Mouse (Mus musculus): ENCODE results near the gene Hoxc10. TPM values are rescaled to one million over a fixed set of nuclear protein-coding genes. Genes with fewer than 3 reads are reported as not detected.

The Hoxc10 gene
- total RNA-seq (2023): not detected

GRCm38 (mm10) chr15:102966776-102967311, at the start of gene Hoxc10:
Gene Hoxc10 (plus strand): TSS chr15:102966796.

DNA sequence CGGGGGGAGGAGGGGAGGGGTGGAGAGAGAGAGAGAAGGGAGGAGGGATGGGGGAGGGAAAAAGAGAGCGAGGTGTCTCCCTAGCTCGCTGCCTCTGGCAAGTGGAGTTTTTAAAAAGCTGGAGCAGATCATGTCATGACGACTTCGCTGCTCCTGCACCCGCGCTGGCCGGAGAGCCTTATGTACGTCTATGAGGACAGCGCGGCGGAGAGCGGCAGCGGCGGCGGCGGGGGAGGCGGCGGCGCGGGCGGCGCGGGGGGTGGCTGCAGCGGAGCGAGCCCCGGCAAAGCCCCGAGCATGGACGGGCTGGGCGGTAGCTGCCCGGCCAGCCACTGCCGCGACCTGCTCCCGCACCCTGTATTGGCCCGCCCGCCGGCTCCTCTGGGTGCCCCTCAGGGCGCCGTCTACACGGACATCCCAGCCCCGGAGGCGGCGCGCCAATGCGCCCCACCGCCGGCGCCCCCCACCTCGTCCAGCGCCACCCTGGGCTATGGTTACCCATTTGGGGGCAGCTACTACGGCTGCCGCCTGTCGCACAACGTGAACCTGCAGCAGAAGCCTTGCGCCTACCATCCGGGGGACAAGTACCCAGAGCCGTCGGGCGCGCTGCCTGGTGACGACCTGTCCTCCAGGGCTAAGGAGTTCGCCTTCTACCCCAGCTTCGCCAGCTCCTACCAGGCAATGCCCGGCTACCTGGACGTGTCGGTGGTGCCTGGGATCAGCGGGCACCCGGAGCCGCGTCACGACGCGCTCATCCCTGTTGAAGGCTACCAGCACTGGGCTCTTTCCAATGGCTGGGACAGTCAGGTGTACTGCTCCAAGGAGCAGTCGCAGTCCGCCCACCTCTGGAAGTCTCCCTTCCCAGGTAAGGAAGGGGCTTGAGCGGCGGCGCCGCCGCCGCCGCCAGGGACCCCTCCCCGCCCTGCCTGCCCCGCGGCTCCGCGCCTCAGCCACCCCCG, 45.3 kb upstream of the Hoxc10 start, which contains the start of gene Hoxc13:
Hoxc13 (plus strand) TSS at position 51 of the 959 bp plus-strand sequence.

GRCm38 (mm10) chr15:102936279-102936972, 30.2 kb upstream of the Hoxc10 start, which contains the start of gene Hoxc12:
Gene Hoxc12 (plus strand): TSS chr15:102936757.

DNA sequence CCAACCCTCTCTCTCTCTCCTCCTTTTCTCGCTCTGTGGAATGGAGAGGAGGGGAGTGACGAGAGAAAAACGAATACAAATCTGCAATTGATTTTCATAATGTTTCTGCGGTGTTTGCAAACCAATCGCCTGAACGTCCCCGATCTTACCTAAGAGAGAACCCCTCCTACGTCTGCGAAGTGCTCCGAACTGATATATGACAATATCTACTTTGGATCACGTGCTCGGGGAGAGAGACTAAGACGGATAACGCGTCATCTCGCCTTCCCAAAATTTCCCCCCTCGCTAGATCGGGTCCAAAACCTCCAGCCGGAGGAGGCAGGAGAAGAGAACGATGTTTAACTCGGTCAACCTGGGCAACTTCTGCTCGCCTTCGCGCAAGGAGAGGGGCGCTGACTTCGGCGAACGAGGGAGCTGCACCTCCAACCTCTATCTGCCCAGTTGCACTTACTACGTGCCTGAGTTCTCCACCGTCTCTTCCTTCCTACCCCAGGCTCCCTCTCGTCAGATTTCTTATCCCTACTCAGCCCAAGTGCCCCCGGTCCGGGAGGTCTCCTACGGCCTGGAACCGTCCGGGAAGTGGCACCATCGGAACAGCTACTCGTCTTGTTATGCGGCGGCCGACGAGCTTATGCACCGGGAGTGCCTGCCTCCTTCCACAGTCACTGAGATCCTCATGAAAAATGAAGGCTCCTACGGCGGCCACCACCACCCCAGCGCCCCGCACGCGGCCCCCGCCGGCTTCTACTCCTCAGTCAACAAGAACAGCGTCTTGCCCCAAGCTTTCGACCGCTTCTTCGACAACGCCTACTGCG, 12.2 kb upstream of the Hoxc10 start, which contains the start of gene Hoxc11:
Hoxc11 (plus strand) TSS at position 236 of the 815 bp plus-strand sequence.

GRCm38 (mm10) chr15:102967312-102967510, 615 bp downstream of the Hoxc10 start, which contains the start of gene Hoxc5:
Gene Hoxc5 (plus strand): TSS chr15:102967443.

DNA sequence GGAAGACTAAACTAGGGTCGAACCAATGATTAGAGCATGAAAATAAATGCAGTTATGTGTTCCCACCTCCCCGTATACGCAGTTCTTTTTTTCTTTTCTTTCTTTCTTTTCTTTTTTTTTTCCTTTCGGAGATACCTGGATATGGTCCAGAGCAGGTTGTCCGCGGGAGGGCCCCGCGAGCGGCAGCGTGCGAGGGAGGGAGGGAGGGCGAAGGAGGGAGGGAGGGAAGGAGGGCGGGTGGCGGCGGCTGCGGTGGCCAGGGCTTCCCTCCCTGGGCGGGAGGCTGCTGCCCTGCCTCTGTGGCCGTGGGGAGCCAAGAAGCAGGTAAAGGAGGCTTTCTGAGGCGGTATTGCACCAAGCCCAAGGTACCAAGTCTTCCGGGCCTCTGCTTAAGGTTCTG, 9.6 kb downstream of the Hoxc10 start, which contains the start of gene Hoxc9:
Hoxc9 (plus strand) TSS at position 269 of the 400 bp plus-strand sequence.

GRCm38 (mm10) chr15:102990461-102991397, 24.1 kb downstream of the Hoxc10 start, which contains the start of gene Hoxc8:
Gene Hoxc8 (plus strand): TSS chr15:102990607.

DNA sequence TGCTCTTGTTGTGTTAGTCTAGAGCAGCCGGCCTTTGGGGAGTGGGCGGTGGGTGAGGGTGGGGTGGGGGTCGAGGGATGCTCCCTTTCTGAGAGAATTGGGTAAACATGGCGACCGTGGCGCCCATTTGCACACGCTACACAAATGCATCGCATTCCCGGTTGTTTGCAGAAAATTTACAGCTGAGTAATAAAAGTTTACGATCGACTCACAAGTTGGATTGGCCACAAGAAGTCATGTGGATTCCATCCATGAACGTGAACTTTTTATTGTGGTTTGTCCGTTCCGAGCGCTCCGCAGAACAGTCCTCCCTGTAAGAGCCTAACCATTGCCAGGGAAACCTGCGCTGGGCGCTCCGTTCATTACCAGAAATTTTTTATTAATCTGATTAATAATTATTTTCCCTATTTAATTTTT, 31.4 kb downstream of the Hoxc10 start, which contains the start of gene Hoxc6:
Hoxc6 (plus strand) TSS at position 319 of the 417 bp plus-strand sequence.

DNA sequence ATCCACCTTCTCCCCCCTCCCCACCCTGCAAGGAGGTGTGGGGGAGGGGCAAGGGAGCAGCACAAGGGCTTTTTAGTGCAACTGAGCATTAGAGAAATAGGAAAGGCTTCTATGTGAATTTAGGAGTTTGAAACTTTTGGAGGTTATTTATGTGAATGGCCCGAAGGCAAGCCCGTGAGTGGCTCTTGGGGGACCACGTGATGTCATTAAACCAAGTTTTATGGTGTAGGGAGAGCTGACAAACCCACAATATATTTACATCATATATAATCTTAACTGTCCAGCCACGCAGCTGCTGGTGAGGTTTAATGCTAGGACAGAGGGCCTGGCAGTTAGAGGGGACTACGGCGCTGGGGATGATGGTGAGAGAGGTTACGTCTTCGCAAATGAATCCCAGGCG, 52.0 kb downstream of the Hoxc10 start, which contains the start of gene Hoxc4:
Hoxc4 (plus strand) TSS at position 299 of the 400 bp plus-strand sequence.

Other genes with a start within 250 kb of the Hoxc10 start
- gene Calcoco1, start 244.6 kb upstream of the Hoxc10 start, total RNA-seq (2023): 10 to 100 TPM; 55.1 to 59.3 TPM
- gene Hoxc13, start 45.7 kb upstream of the Hoxc10 start, total RNA-seq (2023): not detected
- gene Hoxc12, start 30.0 kb upstream of the Hoxc10 start, total RNA-seq (2023): not detected
- not detected for gene Hoxc11, start 12.4 kb upstream of the Hoxc10 start, total RNA-seq (2023)
- not detected for gene Hoxc5, start 647 bp downstream of the Hoxc10 start, total RNA-seq (2023)
- not detected for gene Hoxc9, start 9.6 kb downstream of the Hoxc10 start, total RNA-seq (2023)
- gene Hoxc8, start 23.8 kb downstream of the Hoxc10 start, total RNA-seq (2023): not detected
- not detected for gene Hoxc6, start 31.5 kb downstream of the Hoxc10 start, total RNA-seq (2023)
- gene Hoxc4, start 52.1 kb downstream of the Hoxc10 start, total RNA-seq (2023): not detected
- gene Smug1, start 200.3 kb downstream of the Hoxc10 start, total RNA-seq (2023): 10 to 100 TPM; 10.3 to 11.8 TPM